Mouse (Mus musculus) small intestine, adult 2 months (tissue): Measurements from ENCODE around the gene Lrrc4c. TPM values are rescaled to one million over a fixed set of nuclear protein-coding genes. Genes with fewer than 3 reads are reported as not detected.

Experiments used
- H3K27ac ChIP-seq: fragments of 200-500 bp; 2 replicates; pipeline ENCODE4 v1.5.1; 2012; ENCODE audit warnings: low read depth, low read length, control low read depth, inconsistent platforms; ENCODE audit not compliant: insufficient read depth
- H3K27me3 ChIP-seq: fragments of 200-500 bp; 2 replicates; pipeline ENCODE4 v1.6.1; 2012; ENCODE audit warnings: mild to moderate bottlenecking, moderate library complexity, low read length, inconsistent platforms; ENCODE audit not compliant: control insufficient read depth, insufficient read depth
- H3K36me3 ChIP-seq: fragments of 200-500 bp; 2 replicates; pipeline ENCODE4 v1.6.1; 2012; ENCODE audit warnings: mild to moderate bottlenecking, low read length, control low read depth, inconsistent platforms; ENCODE audit not compliant: control insufficient read depth, insufficient read depth
- H3K4me1 ChIP-seq: fragments of 200-500 bp; 2 replicates; pipeline ENCODE4 v1.6.1; 2012; ENCODE audit warnings: low read length, inconsistent platforms, mixed read lengths; ENCODE audit not compliant: control insufficient read depth, insufficient read depth, insufficient read length
- H3K4me3 ChIP-seq: fragments of 200-500 bp; 2 replicates; pipeline ENCODE4 v1.5.1; 2012; ENCODE audit warnings: low read depth, mild to moderate bottlenecking, control low read depth, inconsistent platforms, low read length, moderate library complexity
- CTCF ChIP-seq: fragments of 200-500 bp; IDR thresholded peaks from 2 replicates; pipeline ENCODE4 v1.5.1; 2012; ENCODE audit warnings: low read depth, mild to moderate bottlenecking, control low read depth, inconsistent platforms, low read length, moderate library complexity, mixed read lengths; ENCODE audit not compliant: insufficient replicate concordance, insufficient read length; ENCODE audit errors: extremely low read depth
- POLR2A ChIP-seq: fragments of 200-500 bp; IDR thresholded peaks from 2 replicates; pipeline ENCODE4 v1.6.1; 2012; ENCODE audit warnings: low read depth, mild to moderate bottlenecking, control low read depth, inconsistent platforms, low read length, moderate library complexity
- WGBS: fragments of 180-500 bp; shearing (Covaris S2); methylation state at CpG from one replicate; pipeline ENCODE4 v1.1.7; 2018; 5-methylcytosine and 5-hydroxymethylcytosine counted together
- polyA plus RNA-seq: library from polyadenylated mRNA; depleted of rRNA; stranded (reverse); fragments of >200 nt; gene quantifications from 2 replicates; pipeline ENCODE4 v1.2.3, GENCODE M21; 2012

The Lrrc4c gene
- polyA plus RNA-seq, 1 experiment = 0.15 TPM

DNA sequence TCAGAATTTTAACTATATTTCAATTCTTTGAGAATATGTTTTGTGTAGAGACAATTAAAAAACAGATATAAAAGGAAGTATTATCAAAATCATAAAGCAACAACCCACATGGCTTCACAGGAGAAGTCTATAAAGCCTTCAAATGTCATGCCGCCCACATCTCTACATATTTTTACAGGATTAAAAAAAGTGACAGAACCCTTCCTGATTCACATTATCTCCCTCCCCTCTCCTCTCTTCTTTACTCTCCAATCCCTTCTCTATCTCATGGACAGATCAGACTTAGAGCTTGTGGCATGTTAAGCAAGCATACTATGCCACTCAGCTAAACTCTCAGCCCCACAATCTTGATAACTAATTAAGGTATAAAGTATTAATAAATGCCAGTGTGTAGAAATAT lies 535.8 kb downstream of the Lrrc4c start:
- Histone ChIP-seq H3K4me3 (no peak overlapping the region), H3K36me3 (no peaks in the 10 kb centered on the region), H3K4me1 (no peaks in the 10 kb centered on the region), H3K27me3 (no peaks in the 10 kb centered on the region), H3K27ac (no peak overlapping the region)
- 93% methylated on average over 1 of the region's 1 CpGs for WGBS
- TF ChIP-seq CTCF = no peak

GRCm38 (mm10) chr2:96876062-96876461 lies 558.1 kb downstream of the Lrrc4c start:
- Histone ChIP-seq H3K27ac (no peak overlapping the region), H3K36me3 (no peaks in the 10 kb centered on the region), H3K4me3 (no peak overlapping the region), H3K27me3 (no peaks in the 10 kb centered on the region), H3K4me1 (no peaks in the 10 kb centered on the region)
- TF ChIP-seq POLR2A = no peak
- TF ChIP-seq CTCF = no peak
- 87% methylated on average over 1 of the region's 1 CpGs for WGBS

- H3K4me1 ChIP-seq = no peaks in the 10 kb centered on the region
- H3K4me3 ChIP-seq = no peak overlapping the region
- H3K27me3 ChIP-seq = no peaks in the 10 kb centered on the region
- WGBS = 89% methylated on average over 3 of the region's 3 CpGs
- H3K36me3 ChIP-seq = no peaks in the 10 kb centered on the region
- no peak for TF ChIP-seq POLR2A
- TF ChIP-seq CTCF = no peak
- no peak overlapping the region for H3K27ac ChIP-seq
Measured at GRCm38 (mm10) chr2:96949531-96949930, 631.6 kb downstream of the Lrrc4c start.

DNA sequence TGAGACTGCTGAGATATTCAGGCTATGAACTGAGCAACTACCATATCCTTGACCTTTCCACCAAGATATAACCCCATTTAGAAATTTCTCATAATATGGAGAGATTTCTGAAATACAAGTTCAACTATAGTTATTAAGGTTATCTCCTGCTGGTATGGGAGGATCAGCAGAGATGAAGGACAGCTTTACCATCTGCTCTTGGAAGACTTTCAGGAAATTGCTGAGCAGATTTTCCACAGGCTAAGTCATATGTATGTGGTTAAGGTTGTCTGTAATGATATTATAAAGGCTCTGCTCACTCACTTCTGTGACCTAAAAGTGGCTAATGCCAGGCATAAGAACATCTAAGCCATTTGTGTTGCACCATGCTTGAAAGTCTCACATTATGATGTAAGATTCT lies 681.6 kb downstream of the Lrrc4c start:
- H3K27me3 ChIP-seq = no peaks in the 10 kb centered on the region

GRCm38 (mm10) chr2:97018319-97018718 lies 700.4 kb downstream of the Lrrc4c start:
- Histone ChIP-seq H3K27me3 (no peaks in the 10 kb centered on the region), H3K4me3 (no peak overlapping the region), H3K4me1 (no peaks in the 10 kb centered on the region), H3K36me3 (no peaks in the 10 kb centered on the region), H3K27ac (no peak overlapping the region)
- WGBS = 70% methylated on average over 3 of the region's 3 CpGs
- TF ChIP-seq POLR2A (no peak), CTCF (no peak)

More for the DNA sequence above, 681.6 kb downstream of the Lrrc4c start:
- H3K27ac ChIP-seq = no peak overlapping the region
- TF ChIP-seq CTCF (no peak), POLR2A (no peak)
- H3K4me1 ChIP-seq = no peaks in the 10 kb centered on the region
- no peaks in the 10 kb centered on the region for H3K36me3 ChIP-seq
- no peak overlapping the region for H3K4me3 ChIP-seq

DNA sequence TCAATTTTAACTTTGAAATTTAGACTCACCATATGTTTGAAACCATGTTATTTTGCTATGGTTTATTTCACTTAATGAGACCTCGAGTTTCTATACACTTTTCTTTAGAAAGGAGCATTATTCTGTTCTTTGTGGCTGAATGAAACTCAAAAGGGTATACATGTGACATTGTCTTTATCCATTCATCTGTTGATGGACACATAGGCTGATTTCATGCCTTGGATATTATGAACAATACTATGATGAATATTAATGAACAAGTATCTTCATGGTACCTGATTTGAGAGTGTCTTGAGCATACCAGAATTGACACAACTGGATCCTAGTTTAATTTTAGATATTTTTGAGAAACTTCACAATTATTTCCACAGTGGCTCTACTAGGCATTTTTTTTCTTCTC lies 709.0 kb downstream of the Lrrc4c start:
- WGBS = 60% methylated on average over 1 of the region's 1 CpGs
- H3K4me3 ChIP-seq = no peak overlapping the region
- no peak overlapping the region for H3K27ac ChIP-seq
- no peaks in the 10 kb centered on the region for H3K4me1 ChIP-seq
- no peak for TF ChIP-seq POLR2A
- no peak for TF ChIP-seq CTCF
- no peaks in the 10 kb centered on the region for H3K36me3 ChIP-seq
- no peaks in the 10 kb centered on the region for H3K27me3 ChIP-seq

GRCm38 (mm10) chr2:97027585-97027984 lies 709.6 kb downstream of the Lrrc4c start:
- no peaks in the 10 kb centered on the region for H3K4me1 ChIP-seq
- no peak overlapping the region for H3K4me3 ChIP-seq
- TF ChIP-seq CTCF (no peak), POLR2A (no peak)
- WGBS = 88% methylated on average over 1 of the region's 1 CpGs
- no peak overlapping the region for H3K27ac ChIP-seq
- no peaks in the 10 kb centered on the region for H3K36me3 ChIP-seq
- no peaks in the 10 kb centered on the region for H3K27me3 ChIP-seq

DNA sequence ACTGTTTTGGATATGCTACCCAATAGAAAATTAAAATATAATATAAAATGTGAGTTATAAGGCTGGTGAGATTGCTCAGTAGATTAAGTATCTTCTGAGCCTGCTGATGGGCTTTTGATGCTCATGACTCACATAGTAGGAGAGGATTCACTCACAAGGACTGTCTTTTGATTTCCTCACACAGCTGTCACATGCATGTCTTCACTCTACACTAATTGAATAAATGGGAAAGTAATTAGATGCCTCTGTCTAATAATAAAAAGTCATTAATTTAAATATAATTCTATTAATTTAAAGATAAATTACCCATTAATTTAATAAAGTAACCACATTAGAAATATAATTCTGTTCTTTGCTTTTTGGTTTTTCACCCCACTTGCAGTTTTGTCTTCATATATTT lies 718.4 kb downstream of the Lrrc4c start:
- TF ChIP-seq POLR2A = no peak
- no peak for TF ChIP-seq CTCF
- H3K36me3 ChIP-seq = no peaks in the 10 kb centered on the region
- H3K4me1 ChIP-seq = no peaks in the 10 kb centered on the region
- H3K4me3 ChIP-seq = no peak overlapping the region
- H3K27ac ChIP-seq = no peak overlapping the region
- no peaks in the 10 kb centered on the region for H3K27me3 ChIP-seq
